Mouse (Mus musculus) embryonic facial prominence, embryonic 14.5 days (tissue): ENCODE data around the gene Gm26938. TPM values are rescaled to one million over a fixed set of nuclear protein-coding genes. Genes with fewer than 3 reads are reported as not detected.

Source experiments
- ATAC-seq: fragments of 200-750 bp; cut with Nextera tagmentation; 2 replicates; pipeline ENCODE4 v1.8.0; 2017; ENCODE audit warnings: low read depth, moderate number of reproducible peaks, moderate TSS enrichment
- DNase-seq: peaks from one replicate; pipeline ENCODE4 v3.0.0-alpha.2; 2015; ENCODE audit warnings: low spot score
- H3K27ac ChIP-seq: fragments of 300-500 bp; sonication (generic); replicated peaks from 2 replicates; pipeline ENCODE4 v1.5.1; 2014; ENCODE audit warnings: low read depth, mild to moderate bottlenecking, low read length, moderate library complexity
- H3K27me3 ChIP-seq: fragments of 300-500 bp; sonication (generic); replicated peaks from 2 replicates; pipeline ENCODE4 v1.6.1; 2014; ENCODE audit warnings: low read length; ENCODE audit not compliant: control insufficient read depth, insufficient read depth
- H3K36me3 ChIP-seq: fragments of 300-500 bp; sonication (generic); 2 replicates; pipeline ENCODE4 v1.6.1; 2014; ENCODE audit warnings: low read length, mixed read lengths; ENCODE audit not compliant: control insufficient read depth, insufficient read depth
- H3K4me1 ChIP-seq: fragments of 300-500 bp; sonication (generic); 2 replicates; pipeline ENCODE4 v1.6.1; 2014; ENCODE audit warnings: antibody characterized with exemption, low read length; ENCODE audit not compliant: control insufficient read depth, insufficient read depth
- H3K4me2 ChIP-seq: fragments of 300-500 bp; sonication (generic); 2 replicates; pipeline ENCODE4 v1.6.1; 2014; ENCODE audit warnings: low read depth, mild to moderate bottlenecking, low read length, moderate library complexity, mixed read lengths
- H3K4me3 ChIP-seq: fragments of 300-500 bp; sonication (generic); 2 replicates; pipeline ENCODE4 v1.5.1; 2014; ENCODE audit warnings: low read depth, mild to moderate bottlenecking, low read length
- H3K9ac ChIP-seq: fragments of 300-500 bp; sonication (generic); 2 replicates; pipeline ENCODE4 v1.6.1; 2014; ENCODE audit warnings: low read depth, mild to moderate bottlenecking, low read length, moderate library complexity, mixed read lengths
- H3K9me3 ChIP-seq: fragments of 300-500 bp; sonication (generic); 2 replicates; pipeline ENCODE4 v1.6.1; 2016; ENCODE audit warnings: low read length; ENCODE audit not compliant: control insufficient read depth
- WGBS: fragments of 180-500 bp; shearing (Covaris S2); extraction: QIAGEN DNeasy Blood & Tissue Kit; methylation state at CpG from one replicate; pipeline ENCODE4 v1.1.7; 2014; 5-methylcytosine and 5-hydroxymethylcytosine counted together
- polyA plus RNA-seq: library from polyadenylated mRNA; unstranded; fragments of >200 nt; fragmentation: Nextera tagmentation; extraction: Ambion mirVana; gene quantifications from 2 replicates; pipeline ENCODE4 v1.2.1, GENCODE M21; 2014

Gene Gm26938
- polyA plus RNA-seq, 1 experiment from 2014 or later = not detected

DNA sequence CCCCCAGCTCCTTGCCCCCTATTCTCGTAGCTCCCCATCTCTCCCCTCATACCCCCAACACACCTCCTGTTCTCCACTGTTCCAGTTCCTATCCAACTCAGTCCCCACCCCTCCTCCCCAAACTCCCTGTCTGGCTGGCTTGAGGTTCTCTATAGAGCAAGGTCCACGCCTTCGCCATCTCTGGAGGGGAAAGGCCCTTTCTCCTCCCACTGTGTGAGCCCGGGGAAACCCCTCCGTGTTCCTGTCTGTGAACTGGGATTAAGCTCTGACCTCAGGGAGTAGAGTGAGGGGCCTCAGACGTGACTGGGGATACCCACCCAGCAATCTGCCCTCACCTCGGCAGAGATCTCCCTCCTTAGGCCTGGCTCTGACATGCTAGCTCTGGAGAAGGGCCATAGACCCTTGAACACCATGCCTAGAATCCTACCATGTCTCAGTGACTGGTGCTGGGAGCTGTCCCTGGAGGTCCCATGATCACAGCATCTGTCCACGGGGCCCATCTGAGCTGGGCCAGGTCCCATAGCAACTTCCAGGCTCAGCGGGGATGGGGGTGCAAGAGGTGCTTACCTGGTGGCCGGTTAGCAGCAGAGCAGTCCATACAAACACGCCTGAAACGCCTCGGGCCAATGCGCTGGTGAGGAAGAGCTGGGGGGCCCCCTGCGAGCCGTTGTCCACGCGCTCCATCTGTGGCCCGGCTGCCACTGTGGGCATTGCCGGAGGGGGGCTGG, 13.6 kb downstream of the Gm26938 start:
- DNase-seq = no peak
- Histone ChIP-seq H3K9me3 (no peaks in the 10 kb centered on the region), H3K4me2 (no peak overlapping the region), H3K27ac (no peak overlapping the region), H3K36me3 (no peaks in the 10 kb centered on the region), H3K27me3 (peaks cover 24% of the 10 kb centered on the region), H3K4me1 (no peaks in the 10 kb centered on the region), H3K4me3 (no peak overlapping the region), H3K9ac (no peak overlapping the region)
- 63% methylated on average over 20 of the region's 20 CpGs for WGBS
- ATAC-seq = no peak

DNA sequence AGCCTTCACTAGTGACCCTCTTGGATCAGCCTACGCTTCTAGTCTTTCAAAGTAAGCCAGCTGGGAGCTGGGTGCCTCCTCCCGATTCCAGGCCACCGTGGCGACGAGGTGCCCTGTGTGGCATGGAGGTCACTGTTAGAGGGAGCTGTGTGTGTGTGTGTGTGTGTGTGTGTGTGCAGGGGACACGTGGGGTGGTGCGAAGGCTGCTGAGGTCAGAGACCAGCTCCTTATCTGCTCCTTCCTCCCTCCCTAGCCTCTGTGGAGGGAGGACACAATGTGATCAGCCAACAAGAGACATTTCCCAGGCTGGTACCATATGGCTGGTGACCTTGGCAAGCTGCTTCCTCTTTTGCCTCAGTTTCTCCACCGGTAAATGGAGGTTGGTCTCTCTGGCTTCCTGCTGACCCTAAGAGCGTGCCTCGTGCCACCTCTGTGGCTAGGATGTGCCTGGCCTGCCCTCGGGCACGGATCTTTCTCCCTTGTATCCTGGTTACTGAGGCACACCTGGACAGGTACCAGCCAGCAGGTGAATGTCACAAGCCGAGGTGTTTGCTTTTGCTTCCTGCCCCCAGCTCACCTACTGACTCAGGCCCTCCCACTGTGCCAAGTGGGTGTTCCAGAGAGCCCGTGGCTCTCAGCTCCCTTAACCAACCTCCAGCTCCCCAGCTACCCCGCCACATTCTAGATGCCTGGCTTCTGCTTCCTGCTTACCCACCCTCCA, 14.4 kb downstream of the Gm26938 start:
- H3K4me1 ChIP-seq = no peaks in the 10 kb centered on the region
- peaks cover 24% of the 10 kb centered on the region for H3K27me3 ChIP-seq
- no peak overlapping the region for H3K9ac ChIP-seq
- DNase-seq (no peak), ATAC-seq (no peak)
- H3K27ac ChIP-seq = no peak overlapping the region
- WGBS = 74% methylated on average over 15 of the region's 15 CpGs
- no peaks in the 10 kb centered on the region for H3K36me3 ChIP-seq
- H3K9me3 ChIP-seq = no peaks in the 10 kb centered on the region
- no peak overlapping the region for H3K4me3 ChIP-seq
- H3K4me2 ChIP-seq = no peak overlapping the region

DNA sequence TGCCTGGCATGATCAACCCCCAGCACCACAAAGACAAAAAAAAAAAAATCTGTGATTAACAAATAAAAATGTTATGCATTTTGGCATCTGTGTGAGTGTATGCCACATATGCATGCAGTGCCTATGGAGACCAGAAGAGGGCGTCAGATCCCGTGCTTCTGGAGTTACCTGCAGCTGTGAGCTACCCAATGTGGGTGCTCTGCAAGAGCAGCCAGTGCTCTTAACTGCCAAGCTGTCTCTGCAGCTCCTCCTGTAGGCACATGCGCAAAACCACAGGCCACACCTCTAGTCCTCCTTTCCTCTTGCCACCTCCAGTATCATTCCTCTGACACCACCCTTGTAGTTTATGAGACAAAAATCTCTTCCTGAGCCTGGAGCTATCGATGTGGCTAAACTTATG, 16.8 kb downstream of the Gm26938 start:
- no peak overlapping the region for H3K27ac ChIP-seq
- no peaks in the 10 kb centered on the region for H3K9me3 ChIP-seq
- H3K36me3 ChIP-seq = no peaks in the 10 kb centered on the region
- peaks cover 20% of the 10 kb centered on the region for H3K27me3 ChIP-seq
- H3K4me1 ChIP-seq = no peaks in the 10 kb centered on the region
- no peak overlapping the region for H3K9ac ChIP-seq
- ATAC-seq (no peak), DNase-seq (no peak)
- no peak overlapping the region for H3K4me3 ChIP-seq
- 67% methylated on average over 4 of the region's 4 CpGs for WGBS
- H3K4me2 ChIP-seq = no peak overlapping the region

DNA sequence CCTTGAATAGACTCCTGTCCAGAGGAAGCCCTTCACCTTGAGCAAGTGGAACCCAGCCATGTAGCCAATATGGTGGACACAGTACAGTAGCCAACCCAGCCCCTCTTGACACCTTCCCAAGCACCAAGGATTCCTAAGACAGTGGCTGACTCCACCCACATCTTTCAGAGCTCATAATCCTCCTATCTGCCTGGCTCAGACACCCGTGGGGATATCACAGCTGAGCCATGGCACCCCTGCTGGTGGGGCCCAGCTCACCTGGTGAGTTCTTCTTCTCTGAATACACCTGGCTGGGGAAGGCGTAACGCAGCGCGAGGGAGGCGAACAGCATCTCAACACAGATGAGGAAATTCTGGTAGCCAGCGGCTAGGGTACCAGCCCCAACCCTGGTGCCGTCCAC, 20.3 kb downstream of the Gm26938 start:
- Histone ChIP-seq H3K4me1 (no peaks in the 10 kb centered on the region; the same call in 1 of the 2 replicates), H3K4me2 (no peak overlapping the region), H3K9ac (no peak overlapping the region), H3K27me3 (no peaks in the 10 kb centered on the region), H3K9me3 (no peaks in the 10 kb centered on the region), H3K36me3 (peaks cover 3% of the 10 kb centered on the region; the same call in 1 of the 2 replicates), H3K4me3 (no peak overlapping the region), H3K27ac (no peak overlapping the region)
- ATAC-seq (no peak), DNase-seq (no peak)
- 86% methylated on average over 8 of the region's 8 CpGs for WGBS

DNA sequence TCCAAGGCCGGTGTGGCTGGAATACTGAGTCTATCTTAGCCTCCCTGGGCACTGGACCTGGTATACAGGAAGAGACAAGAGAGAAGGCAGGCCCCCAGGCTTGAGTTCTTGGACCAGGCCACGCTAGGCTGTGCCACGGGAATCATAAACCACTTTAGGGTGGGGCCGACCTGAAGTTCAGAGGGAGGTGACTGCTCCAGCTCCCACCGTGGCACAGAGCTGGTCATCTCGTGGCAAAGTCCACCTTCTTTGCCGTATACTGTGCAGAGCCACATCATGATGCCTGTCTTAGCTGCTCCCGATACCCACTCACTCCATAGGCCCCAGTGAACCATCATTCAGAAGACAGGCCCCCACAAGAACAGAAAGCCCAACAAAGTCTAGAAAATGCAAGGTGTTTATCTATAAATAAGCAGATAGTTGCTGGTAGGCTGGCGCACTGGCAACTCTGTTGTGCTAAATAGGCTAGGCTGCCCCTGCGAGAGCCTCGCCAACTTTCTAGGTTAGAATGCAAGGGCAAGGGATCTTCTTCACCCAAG, 21.6 kb downstream of the Gm26938 start:
- peaks cover 16% of the 10 kb centered on the region for H3K36me3 ChIP-seq
- no peak for ATAC-seq
- H3K27ac ChIP-seq = no peak overlapping the region
- WGBS = 90% methylated on average over 11 of the region's 11 CpGs
- no peaks in the 10 kb centered on the region; the same call in 1 of the 2 replicates for H3K4me1 ChIP-seq
- no peak overlapping the region for H3K4me3 ChIP-seq
- no peaks in the 10 kb centered on the region for H3K27me3 ChIP-seq
- H3K9me3 ChIP-seq = no peaks in the 10 kb centered on the region
- no peak overlapping the region for H3K9ac ChIP-seq
- no peak overlapping the region for H3K4me2 ChIP-seq
- DNase-seq = no peak

DNA sequence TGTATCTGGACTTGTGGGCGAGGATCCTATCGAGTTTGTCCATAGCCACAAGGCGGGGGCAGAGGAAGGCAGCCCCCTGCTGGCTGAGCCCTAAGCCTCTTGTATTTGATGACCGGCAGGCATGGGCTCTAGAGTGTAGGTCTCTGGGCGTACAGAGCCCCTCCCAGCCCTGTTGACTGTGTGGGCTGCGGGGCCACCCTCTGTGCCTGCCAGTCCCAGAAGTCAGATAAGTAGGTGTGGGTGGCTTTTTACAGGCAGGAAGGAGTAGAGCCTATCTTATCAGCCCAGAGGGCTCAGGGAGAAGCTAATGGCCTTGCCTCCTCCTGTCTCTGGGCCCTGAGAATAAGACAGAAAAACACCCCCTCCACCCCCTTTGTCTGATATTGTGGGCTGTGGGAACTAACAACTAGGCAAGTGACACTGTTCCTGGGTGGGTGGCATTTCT, 22.1 kb downstream of the Gm26938 start:
- Histone ChIP-seq H3K9me3 (no peaks in the 10 kb centered on the region), H3K4me2 (no peak overlapping the region; the same call in 1 of the 2 replicates), H3K4me3 (no peak overlapping the region), H3K27ac (no peak overlapping the region), H3K9ac (no peak overlapping the region), H3K27me3 (no peaks in the 10 kb centered on the region), H3K4me1 (no peaks in the 10 kb centered on the region; the same call in 1 of the 2 replicates), H3K36me3 (peaks cover 17% of the 10 kb centered on the region)
- ATAC-seq = 0 out of 2 replicates have a peak, but pooled peaks have one; percentile 10
- DNase-seq = no peak
- WGBS = 14% methylated on average over 6 of the region's 6 CpGs

DNA sequence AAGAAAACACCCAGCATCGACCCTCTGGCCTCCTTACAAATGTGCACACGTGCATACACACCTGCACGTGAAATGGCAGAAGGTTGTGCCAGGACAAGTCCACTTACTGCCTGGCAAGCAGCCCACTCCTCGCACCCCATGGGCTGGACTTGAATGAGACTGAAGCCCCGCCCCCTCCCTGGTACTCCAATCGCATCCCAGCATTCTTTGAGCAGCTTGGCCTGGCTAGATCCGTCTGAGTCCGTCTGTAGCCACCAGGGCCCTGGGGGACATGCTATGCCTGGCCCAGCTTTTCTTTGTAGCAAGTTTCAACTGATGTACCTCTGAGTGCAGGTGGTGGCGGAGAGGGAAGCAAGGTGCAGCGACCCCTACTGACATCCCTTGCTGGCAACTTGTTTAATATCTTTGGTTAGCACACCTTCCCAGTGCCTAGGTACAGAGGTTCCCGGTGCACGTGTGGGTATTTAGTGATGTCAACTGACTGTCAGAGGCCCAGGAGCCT, 22.6 kb downstream of the Gm26938 start:
- Histone ChIP-seq H3K9ac (peak overlapping the region; percentile 16; the same call in 1 of the 2 replicates), H3K36me3 (peaks cover 17% of the 10 kb centered on the region), H3K4me3 (no peak overlapping the region), H3K27ac (no peak overlapping the region), H3K4me1 (no peaks in the 10 kb centered on the region; the same call in 1 of the 2 replicates), H3K4me2 (peak overlapping the region; percentile 28), H3K9me3 (no peaks in the 10 kb centered on the region), H3K27me3 (no peaks in the 10 kb centered on the region)
- 8% methylated on average over 12 of the region's 12 CpGs for WGBS
- DNase-seq (peak; percentile 79), ATAC-seq (peak; percentile 74)

DNA sequence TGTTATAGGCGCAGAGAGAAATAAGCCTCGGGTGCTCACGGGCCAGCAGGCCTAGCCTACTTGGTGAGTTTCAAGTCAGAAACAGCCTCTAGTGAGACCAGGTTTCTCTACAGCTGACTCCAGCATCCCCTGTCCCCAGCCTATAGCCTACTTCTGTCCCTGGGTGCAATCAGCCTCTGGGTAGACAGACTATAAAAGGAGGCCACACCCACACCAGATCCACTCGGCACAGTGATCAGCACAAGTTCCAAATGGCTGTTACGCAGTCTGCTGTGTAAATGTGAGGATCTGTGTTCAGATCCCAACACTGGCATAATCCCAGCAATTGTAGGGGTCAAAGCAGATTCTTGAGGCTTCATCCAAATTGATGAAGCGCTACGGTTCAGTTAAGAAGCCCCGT, 23.0 kb downstream of the Gm26938 start:
- 66% methylated on average over 8 of the region's 8 CpGs for WGBS
- ATAC-seq (no peak), DNase-seq (no peak)
- Histone ChIP-seq H3K36me3 (peaks cover 17% of the 10 kb centered on the region), H3K27ac (no peak overlapping the region; the same call in 1 of the 2 replicates), H3K9ac (no peak overlapping the region), H3K4me2 (no peak overlapping the region), H3K4me1 (peaks cover 4% of the 10 kb centered on the region), H3K27me3 (no peaks in the 10 kb centered on the region), H3K9me3 (no peaks in the 10 kb centered on the region), H3K4me3 (no peak overlapping the region)
